ENCODE assay signal across 33 mouse cellular contexts in the genomic region with DNA sequence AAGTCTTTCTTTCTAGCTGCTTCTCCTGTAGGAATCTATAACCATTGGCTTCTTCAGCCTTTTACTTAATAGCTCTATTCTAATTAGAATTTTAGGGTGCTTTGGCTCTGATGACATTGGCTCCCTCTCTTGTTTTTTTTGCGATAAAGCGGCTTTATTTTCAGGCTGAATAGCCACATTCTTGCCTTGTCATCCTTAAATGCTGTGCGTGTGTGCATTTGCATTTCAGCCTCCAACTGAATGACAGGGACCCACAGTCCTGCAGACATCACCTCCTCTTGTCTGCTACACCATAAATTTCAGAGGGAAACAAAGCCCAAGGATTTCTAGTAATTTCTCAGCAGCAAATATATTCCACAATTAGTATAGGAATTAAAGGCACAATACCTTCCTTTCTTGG. TPM values are rescaled to one million over a fixed set of nuclear protein-coding genes. Genes with fewer than 3 reads are reported as not detected.
A peak's percentile ranks its signal among the peaks of the same experiment; 100 is the strongest.
DNase-seq lines count a peak whose midpoint lies in the region; ATAC-seq and TF ChIP-seq lines count a peak whose summit lies in the region.
"Had no signal": no experiment of that assay in that cellular context is flagged by ENCODE, and none has a peak within 500 bp of the region (broad histone marks: within the 10 kb centered on the region; RNA-seq: fewer than 3 reads in every experiment).

No protein-coding gene starts in this region.

- no peak overlapping the region for H3K4me2 ChIP-seq in hindbrain, embryonic 12.5 days (replicated peaks)
- H3K4me2 ChIP-seq in hindbrain, postnatal 0 days (ENCODE audit: low read depth, low read length): no peak overlapping the region
- no peak overlapping the region for H3K4me2 ChIP-seq in neural tube, embryonic 13.5 days
- H3K4me2 ChIP-seq: embryonic facial prominence, embryonic 12.5 days; hindbrain, embryonic 15.5 days; intestine, embryonic 15.5 days; liver, embryonic 13.5 days had no signal

- H3K9ac ChIP-seq in hindbrain, embryonic 12.5 days: no peak overlapping the region
- H3K9ac ChIP-seq in hindbrain, postnatal 0 days (replicated peaks; ENCODE audit: low read length): no peak overlapping the region
- H3K9ac ChIP-seq in neural tube, embryonic 13.5 days: no peak overlapping the region
- H3K9ac ChIP-seq: embryonic facial prominence, embryonic 12.5 days; hindbrain, embryonic 15.5 days; intestine, embryonic 15.5 days; liver, embryonic 13.5 days had no signal

- no peaks in the 10 kb centered on the region for H3K9me3 ChIP-seq in hindbrain, embryonic 12.5 days (replicated peaks)
- H3K9me3 ChIP-seq in hindbrain, postnatal 0 days (ENCODE audit: low read length): no peaks in the 10 kb centered on the region
- no peaks in the 10 kb centered on the region for H3K9me3 ChIP-seq in neural tube, embryonic 13.5 days
- H3K9me3 ChIP-seq: embryonic facial prominence, embryonic 12.5 days; hindbrain, embryonic 15.5 days; intestine, embryonic 15.5 days; liver, embryonic 13.5 days had no signal

- H3K4me3 ChIP-seq in hindbrain, embryonic 12.5 days: no peak overlapping the region
- H3K4me3 ChIP-seq in hindbrain, postnatal 0 days (ENCODE audit: low read length): no peak overlapping the region
- H3K4me3 ChIP-seq in neural tube, embryonic 13.5 days: no peak overlapping the region
- H3K4me3 ChIP-seq: embryonic facial prominence, embryonic 12.5 days; hindbrain, embryonic 15.5 days; intestine, embryonic 15.5 days; layer of hippocampus, adult 2 months; liver, embryonic 13.5 days had no signal

- H3K36me3 ChIP-seq in hindbrain, embryonic 12.5 days: no peaks in the 10 kb centered on the region
- no peaks in the 10 kb centered on the region for H3K36me3 ChIP-seq in hindbrain, postnatal 0 days (ENCODE audit: insufficient read depth, low read length)
- no peaks in the 10 kb centered on the region for H3K36me3 ChIP-seq in neural tube, embryonic 13.5 days
- H3K36me3 ChIP-seq: embryonic facial prominence, embryonic 12.5 days; hindbrain, embryonic 15.5 days; intestine, embryonic 15.5 days; liver, embryonic 13.5 days had no signal

- peak; percentile 7 for DNase-seq in embryo, embryonic 10.5 days (ENCODE audit: low spot score)
- no peak for DNase-seq in embryo, embryonic 10 days (ENCODE audit: low spot score)
- DNase-seq in hindbrain, postnatal 0 days (ENCODE audit: low spot score): no peak
- DNase-seq in neural tube, embryonic 10.5 days (ENCODE audit: extremely low spot score, low spot score): no peak
- DNase-seq in layer of hippocampus, postnatal 10 days (ENCODE audit: low spot score in 2 of 2): no peak
- no peak for DNase-seq in frontal cortex, postnatal 25 days (ENCODE audit: low spot score in 2 of 2)
- DNase-seq: adrenal gland, adult 2 months; adrenal gland, postnatal 36 days; cerebellum, adult 8-10 months; cerebellum, postnatal 25 days; embryo, embryonic 11 days; gastrocnemius, postnatal 10 days; heart, postnatal 14 days; kidney, adult 2 months; kidney, postnatal 36 days; left cerebral cortex, postnatal 4 days; liver, embryonic 13.5 days; lung, adult 18-20 months; lung, postnatal 10 days; thymus, adult 2 months; thymus, postnatal 36 days had no signal

- H3K4me1 ChIP-seq in hindbrain, embryonic 12.5 days: peaks cover 15% of the 10 kb centered on the region
- H3K4me1 ChIP-seq in hindbrain, postnatal 0 days (ENCODE audit: insufficient read depth, low read length): no peaks in the 10 kb centered on the region
- peaks cover 19% of the 10 kb centered on the region for H3K4me1 ChIP-seq in neural tube, embryonic 13.5 days (replicated peaks)
- H3K4me1 ChIP-seq: embryonic facial prominence, embryonic 12.5 days; intestine, embryonic 15.5 days; liver, embryonic 13.5 days had no signal

- no peaks in the 10 kb centered on the region for H3K27me3 ChIP-seq in hindbrain, embryonic 12.5 days
- H3K27me3 ChIP-seq in hindbrain, postnatal 0 days (ENCODE audit: insufficient read depth, low read length): no peaks in the 10 kb centered on the region
- H3K27me3 ChIP-seq in neural tube, embryonic 13.5 days: no peaks in the 10 kb centered on the region
- H3K27me3 ChIP-seq: CH12.LX; embryonic facial prominence, embryonic 12.5 days; hindbrain, embryonic 15.5 days; intestine, embryonic 15.5 days; liver, embryonic 13.5 days had no signal

- no peak for ATAC-seq in hindbrain, embryonic 12.5 days (ENCODE audit: low FRiP score)
- ATAC-seq in hindbrain, postnatal 0 days: no peak
- ATAC-seq in neural tube, embryonic 13.5 days (ENCODE audit: low read depth): no peak
- ATAC-seq: activated CD4-positive, CD25-positive, alpha-beta regulatory T cell, adult 4 months; intestine, embryonic 15.5 days had no signal

- TF ChIP-seq CTCF in hindbrain, postnatal 0 days (IDR thresholded peaks at IDR 0.05; ENCODE audit: low read depth): no peak

- peak overlapping the region; percentile 23; the same call in 1 of the 2 replicates for H3K27ac ChIP-seq in hindbrain, embryonic 12.5 days
- no peak overlapping the region for H3K27ac ChIP-seq in hindbrain, postnatal 0 days
- H3K27ac ChIP-seq in neural tube, embryonic 13.5 days (replicated peaks): peak overlapping the region; percentile 59; the same call in 1 of the 2 replicates
- H3K27ac ChIP-seq: embryonic facial prominence, embryonic 12.5 days; hindbrain, embryonic 15.5 days; intestine, embryonic 15.5 days; layer of hippocampus, adult 2 months; liver, embryonic 13.5 days; macrophage had no signal

- WGBS in hindbrain, embryonic 12.5 days: 52% methylated on average over 3 of the region's 3 CpGs
- 30% methylated on average over 3 of the region's 3 CpGs for WGBS in hindbrain, postnatal 0 days
- WGBS in neural tube, embryonic 13.5 days: 21% methylated on average over 3 of the region's 3 CpGs

RNA-seq across cellular contexts. Expression of gene Tmem178b, which starts 23.4 kb away (rescaled TPM):
- polyA plus RNA-seq in hindbrain, embryonic 12.5 days (2016; fragmentation: Nextera tagmentation; extraction: Ambion mirVana): 17.1 and 19.4 TPM in 2 replicates
- total RNA-seq in hindbrain, postnatal 0 days (2014; rRNA removed): 127 and 146 TPM in 2 replicates
- polyA plus RNA-seq in hindbrain, postnatal 0 days (2015; fragmentation: Nextera tagmentation; extraction: Ambion mirVana): 29.8 and 31.4 TPM in 2 replicates
- polyA plus RNA-seq in neural tube, embryonic 13.5 days (2015; fragmentation: Nextera tagmentation; extraction: Ambion mirVana): 24.7 and 26.7 TPM in 2 replicates
- total RNA-seq in layer of hippocampus, postnatal 10 days (2021): 100 to 1,000 TPM; 312 to 332 TPM
- total RNA-seq: CH12.LX; megakaryocyte-erythroid progenitor cell, adult 5-6 weeks; monocyte, adult 5-6 weeks had no signal
- polyA plus RNA-seq: activated CD4-positive, CD25-positive, alpha-beta regulatory T cell, adult 4 months; heart, embryonic 14.5 days; liver, embryonic 13.5 days; macrophage had no signal
